Mouse (Mus musculus) forebrain, embryonic 13.5 days (tissue): ENCODE measurements around the gene Marc2. TPM values are rescaled to one million over a fixed set of nuclear protein-coding genes. Genes with fewer than 3 reads are reported as not detected.

Experiments used
- ATAC-seq: fragments of 200-750 bp; cut with Nextera tagmentation; 2 replicates; pipeline ENCODE4 v1.8.0; 2017
- H3K27ac ChIP-seq: fragments of 300-500 bp; sonication (generic); 2 replicates; pipeline ENCODE4 v1.5.1; 2015; ENCODE audit warnings: inconsistent platforms, mild to moderate bottlenecking, moderate library complexity
- H3K27me3 ChIP-seq: fragments of 300-500 bp; sonication (generic); 2 replicates; pipeline ENCODE4 v1.6.1; 2015; ENCODE audit warnings: mild to moderate bottlenecking, inconsistent platforms
- H3K36me3 ChIP-seq: fragments of 300-500 bp; sonication (generic); 2 replicates; pipeline ENCODE4 v1.6.1; 2015; ENCODE audit warnings: mild to moderate bottlenecking, inconsistent platforms; ENCODE audit not compliant: poor library complexity, severe bottlenecking
- H3K4me1 ChIP-seq: fragments of 300-500 bp; sonication (generic); 2 replicates; pipeline ENCODE4 v1.6.1; 2015; ENCODE audit warnings: inconsistent platforms
- H3K4me2 ChIP-seq: fragments of 300-500 bp; sonication (generic); 2 replicates; pipeline ENCODE4 v1.6.1; 2015; ENCODE audit warnings: inconsistent platforms, mild to moderate bottlenecking, moderate library complexity
- H3K4me3 ChIP-seq: fragments of 300-500 bp; sonication (generic); 2 replicates; pipeline ENCODE4 v1.5.1; 2015; ENCODE audit warnings: mild to moderate bottlenecking, inconsistent platforms
- H3K9ac ChIP-seq: fragments of 300-500 bp; sonication (generic); 2 replicates; pipeline ENCODE4 v1.6.1; 2015; ENCODE audit warnings: mild to moderate bottlenecking, inconsistent platforms
- H3K9me3 ChIP-seq: fragments of 300-500 bp; sonication (generic); replicated peaks from 2 replicates; pipeline ENCODE4 v1.6.1; 2016; ENCODE audit warnings: inconsistent platforms
- WGBS: fragments of 180-500 bp; shearing (Covaris S2); methylation state at CpG from one replicate; pipeline ENCODE4 v1.1.7; 2015; 5-methylcytosine and 5-hydroxymethylcytosine counted together
- polyA plus RNA-seq: library from polyadenylated mRNA; unstranded; fragments of >200 nt; fragmentation: Nextera tagmentation; extraction: Ambion mirVana; gene quantifications from 2 replicates; pipeline ENCODE4 v1.2.1, GENCODE M21; 2015

Marc2 gene
- polyA plus RNA-seq, 1 experiment from 2014 or later = 103 TPM

GRCm38 (mm10) chr1:184793163-184793876 is 52.9 kb downstream of the Marc2 start:
- Histone ChIP-seq H3K27me3 (no peaks in the 10 kb centered on the region), H3K36me3 (no peaks in the 10 kb centered on the region), H3K9ac (no peak overlapping the region), H3K27ac (no peak overlapping the region), H3K4me3 (no peak overlapping the region), H3K4me2 (peak overlapping the region; percentile 24; the same call in 1 of the 2 replicates), H3K9me3 (no peaks in the 10 kb centered on the region), H3K4me1 (no peaks in the 10 kb centered on the region)
- peak; percentile 53; the same call in 1 of the 2 replicates for ATAC-seq
- 21% methylated on average over 27 of the region's 27 CpGs for WGBS

DNA sequence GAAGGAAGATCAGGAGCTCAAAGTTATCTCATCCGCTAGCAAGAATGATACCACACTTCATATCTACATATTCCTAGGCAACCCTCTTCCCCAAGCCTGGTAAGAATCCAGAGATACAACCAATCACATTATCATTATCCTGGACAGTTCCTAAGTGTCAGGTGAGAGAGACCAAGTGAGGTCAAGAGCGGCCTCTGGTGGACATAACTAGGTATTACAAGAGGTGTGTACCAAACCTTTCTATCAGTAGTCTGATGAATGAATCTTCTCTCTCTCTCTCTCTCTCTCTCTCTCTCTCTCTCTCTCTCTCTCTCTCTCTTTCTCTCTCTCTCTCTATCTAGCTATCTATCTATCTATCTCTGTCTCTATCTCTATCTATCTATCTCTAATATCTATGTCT is 55.1 kb downstream of the Marc2 start:
- ATAC-seq = no peak
- Histone ChIP-seq H3K36me3 (no peaks in the 10 kb centered on the region), H3K9me3 (no peaks in the 10 kb centered on the region), H3K9ac (no peak overlapping the region), H3K27ac (no peak overlapping the region), H3K4me3 (no peak overlapping the region), H3K4me1 (no peaks in the 10 kb centered on the region), H3K4me2 (no peak overlapping the region), H3K27me3 (no peaks in the 10 kb centered on the region)
- WGBS = 2% methylated on average over 2 of the region's 2 CpGs

- Histone ChIP-seq H3K27me3 (no peaks in the 10 kb centered on the region), H3K4me3 (no peak overlapping the region), H3K27ac (no peak overlapping the region), H3K9ac (no peak overlapping the region), H3K36me3 (no peaks in the 10 kb centered on the region), H3K9me3 (no peaks in the 10 kb centered on the region), H3K4me1 (no peaks in the 10 kb centered on the region), H3K4me2 (no peak overlapping the region)
- ATAC-seq = no peak
- 69% methylated on average over 13 of the region's 13 CpGs for WGBS
Measured at GRCm38 (mm10) chr1:184786376-184787151, 59.7 kb downstream of the Marc2 start.

GRCm38 (mm10) chr1:184783641-184784040 is 62.6 kb downstream of the Marc2 start:
- Histone ChIP-seq H3K4me2 (no peak overlapping the region), H3K9me3 (no peaks in the 10 kb centered on the region), H3K9ac (no peak overlapping the region), H3K27ac (no peak overlapping the region), H3K4me3 (no peak overlapping the region), H3K27me3 (no peaks in the 10 kb centered on the region), H3K4me1 (no peaks in the 10 kb centered on the region), H3K36me3 (no peaks in the 10 kb centered on the region)
- 86% methylated on average over 4 of the region's 4 CpGs for WGBS
- no peak for ATAC-seq

DNA sequence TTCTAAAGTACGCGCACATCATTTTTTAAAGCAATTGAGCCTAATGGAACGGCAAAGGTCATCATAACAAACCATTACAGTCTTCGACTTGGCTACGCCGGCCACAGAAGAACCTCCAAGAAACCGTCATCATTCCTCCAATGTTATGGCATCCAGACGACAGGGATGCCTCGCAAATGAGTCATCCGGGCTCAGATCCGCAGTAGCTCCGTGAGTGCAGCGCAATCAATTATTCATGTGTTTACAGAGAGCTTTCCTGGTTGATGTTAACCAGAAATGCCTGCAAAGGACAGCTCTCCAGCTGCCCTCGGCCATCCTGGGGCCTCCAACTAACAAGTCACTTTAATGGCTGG is 64.1 kb downstream of the Marc2 start:
- Histone ChIP-seq H3K4me1 (no peaks in the 10 kb centered on the region), H3K4me3 (no peak overlapping the region), H3K9me3 (no peaks in the 10 kb centered on the region), H3K9ac (no peak overlapping the region), H3K27ac (no peak overlapping the region), H3K36me3 (no peaks in the 10 kb centered on the region), H3K4me2 (no peak overlapping the region), H3K27me3 (0 out of 2 replicates have a peak, but pooled peaks cover under 1% of the 10 kb centered on the region)
- ATAC-seq = no peak
- WGBS = 87% methylated on average over 14 of the region's 14 CpGs

GRCm38 (mm10) chr1:184781286-184782160 is 64.7 kb downstream of the Marc2 start:
- 0 out of 2 replicates have a peak, but pooled peaks cover 3% of the 10 kb centered on the region for H3K27me3 ChIP-seq
- no peak for ATAC-seq
- no peaks in the 10 kb centered on the region for H3K9me3 ChIP-seq
- H3K27ac ChIP-seq = no peak overlapping the region
- H3K4me1 ChIP-seq = no peaks in the 10 kb centered on the region
- H3K36me3 ChIP-seq = no peaks in the 10 kb centered on the region
- no peak overlapping the region for H3K4me2 ChIP-seq
- no peak overlapping the region for H3K4me3 ChIP-seq
- H3K9ac ChIP-seq = no peak overlapping the region
- WGBS = 82% methylated on average over 10 of the region's 10 CpGs

DNA sequence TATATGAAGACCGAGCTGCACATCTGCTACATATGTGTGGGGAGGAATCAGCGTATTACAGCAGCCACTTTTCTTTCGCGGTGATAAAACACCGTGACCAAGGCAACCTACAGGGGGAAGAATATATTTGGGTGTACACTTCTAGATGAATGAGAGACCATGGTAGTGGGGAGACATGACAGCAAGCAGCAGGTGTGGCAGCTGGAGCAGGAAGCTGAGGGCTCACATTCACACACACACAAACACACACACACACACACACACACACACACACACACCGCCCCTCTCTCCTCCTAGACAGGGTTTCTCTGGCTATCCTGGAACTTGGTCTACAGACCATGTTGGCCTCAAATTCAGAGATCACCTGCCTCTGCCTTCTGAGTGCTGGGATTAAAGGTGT is 68.1 kb downstream of the Marc2 start:
- 90% methylated on average over 5 of the region's 6 CpGs for WGBS
- no peaks in the 10 kb centered on the region for H3K9me3 ChIP-seq
- H3K27ac ChIP-seq = no peak overlapping the region
- no peak overlapping the region for H3K4me2 ChIP-seq
- no peak overlapping the region for H3K9ac ChIP-seq
- H3K4me3 ChIP-seq = no peak overlapping the region
- H3K27me3 ChIP-seq = 0 out of 2 replicates have a peak, but pooled peaks cover 3% of the 10 kb centered on the region
- ATAC-seq = no peak
- H3K36me3 ChIP-seq = no peaks in the 10 kb centered on the region
- H3K4me1 ChIP-seq = no peaks in the 10 kb centered on the region

GRCm38 (mm10) chr1:184777061-184777795 is 69.0 kb downstream of the Marc2 start:
- Histone ChIP-seq H3K27me3 (0 out of 2 replicates have a peak, but pooled peaks cover 3% of the 10 kb centered on the region), H3K27ac (no peak overlapping the region), H3K4me3 (no peak overlapping the region), H3K9me3 (no peaks in the 10 kb centered on the region), H3K4me2 (no peak overlapping the region), H3K36me3 (no peaks in the 10 kb centered on the region), H3K9ac (no peak overlapping the region), H3K4me1 (no peaks in the 10 kb centered on the region)
- 33% methylated on average over 22 of the region's 22 CpGs for WGBS
- ATAC-seq = no peak

- H3K36me3 ChIP-seq = no peaks in the 10 kb centered on the region
- H3K4me1 ChIP-seq = no peaks in the 10 kb centered on the region
- no peak for ATAC-seq
- no peaks in the 10 kb centered on the region for H3K9me3 ChIP-seq
- no peak overlapping the region for H3K4me3 ChIP-seq
- H3K27me3 ChIP-seq = peaks cover 3% of the 10 kb centered on the region; the same call in 1 of the 2 replicates
- no peak overlapping the region for H3K4me2 ChIP-seq
- no peak overlapping the region for H3K9ac ChIP-seq
- WGBS = 54% methylated on average over 9 of the region's 9 CpGs
- no peak overlapping the region for H3K27ac ChIP-seq
Measured at GRCm38 (mm10) chr1:184775289-184775688, 71.0 kb downstream of the Marc2 start.

DNA sequence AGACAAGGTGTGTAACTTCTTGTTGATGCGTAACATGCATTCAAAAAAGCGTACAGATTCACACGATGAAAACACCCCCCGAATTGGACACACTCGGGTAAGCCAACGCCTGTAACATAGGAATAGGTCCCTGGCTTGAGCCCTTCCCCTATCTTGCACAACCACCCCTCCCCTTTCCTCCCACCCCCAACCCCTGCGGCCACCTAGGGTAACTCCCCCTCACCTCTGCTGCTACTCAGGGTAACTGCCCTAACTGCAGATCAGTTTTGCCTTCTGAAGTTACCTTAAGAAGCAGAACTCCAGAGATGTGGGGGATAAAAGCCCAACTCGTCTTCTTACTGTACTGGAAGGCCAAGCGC is 74.4 kb downstream of the Marc2 start:
- H3K4me2 ChIP-seq = peak overlapping the region; percentile 22
- no peaks in the 10 kb centered on the region for H3K36me3 ChIP-seq
- H3K4me1 ChIP-seq = no peaks in the 10 kb centered on the region
- no peak overlapping the region for H3K4me3 ChIP-seq
- no peak for ATAC-seq
- no peak overlapping the region for H3K9ac ChIP-seq
- H3K27ac ChIP-seq = no peak overlapping the region
- H3K27me3 ChIP-seq = no peaks in the 10 kb centered on the region; the same call in 1 of the 2 replicates
- no peaks in the 10 kb centered on the region for H3K9me3 ChIP-seq
- WGBS = 13% methylated on average over 9 of the region's 9 CpGs

GRCm38 (mm10) chr1:184771202-184771890 is 74.9 kb downstream of the Marc2 start:
- Histone ChIP-seq H3K4me1 (no peaks in the 10 kb centered on the region), H3K27me3 (no peaks in the 10 kb centered on the region; the same call in 1 of the 2 replicates), H3K9ac (no peak overlapping the region), H3K4me3 (no peak overlapping the region), H3K27ac (no peak overlapping the region), H3K9me3 (no peaks in the 10 kb centered on the region), H3K36me3 (no peaks in the 10 kb centered on the region), H3K4me2 (no peak overlapping the region)
- 25% methylated on average over 18 of the region's 18 CpGs for WGBS
- peak; percentile 57; the same call in 1 of the 2 replicates for ATAC-seq
